Mouse (Mus musculus): ENCODE results near the gene Myl12a.

- TF ChIP-seq POLR2A (IDR thresholded peaks at IDR 0.05; ENCODE audit: borderline replicate concordance, control insufficient read depth, low read depth, low read length) (no peak), CTCF (IDR thresholded peaks at IDR 0.05; ENCODE audit: control insufficient read depth, insufficient read depth, low read length) (no peak)
These were observed 6.0 kb upstream of the Myl12a start for GRCm38 (mm10) chr17:71008676-71009075.

Measured in bone marrow, adult 2 months (tissue).